Mouse (Mus musculus) adrenal gland, postnatal 4 days (tissue): ENCODE measurements around the gene Atad3a. TPM values are rescaled to one million over a fixed set of nuclear protein-coding genes. Genes with fewer than 3 reads are reported as not detected.
"Not testable (repeated sequence)": the region's sequence is repeated elsewhere in the genome, so short reads cannot be mapped to it uniquely, and the experiment has no call there.

Experiments used
- DNase-seq, 2 experiments: peaks; one replicate each; pipeline ENCODE4 v3.0.0; 2021 to 2022; ENCODE audit warnings: low spot score in 2 of 2, mixed read lengths in 2 of 2
- long read RNA-seq, 2 experiments: library from polyadenylated mRNA; stranded (forward); transcript quantifications; one replicate each; pipeline ENCODE4 v2.0.0; 2021
- total RNA-seq, 2 experiments: library from RNA; stranded (reverse); gene quantifications; 2 replicates each; pipeline ENCODE4 v1.2.3; 2021

The Atad3a gene
- total RNA-seq, result 100 to 1,000 TPM in 1 of 2 experiments, 10 to 100 TPM in 1; 99.1 to 102 TPM
- long read RNA-seq, experiment 1, transcript Atad3a-201 (16 exons, 2,413 nt), result major isoform, 88 of 121 reads
- long read RNA-seq, experiment 1, partial matches to known transcripts, result 7 of 121 reads
- long read RNA-seq, experiment 1, other reads (novel, unspliced or antisense), result 23 of 121 reads
- long read RNA-seq, experiment 2, transcript Atad3a-201 (16 exons, 2,413 nt), result major isoform, 191 of 238 reads
- long read RNA-seq, experiment 2, partial matches to known transcripts, result 7 of 238 reads
- long read RNA-seq, experiment 2, other reads (novel, unspliced or antisense), result 38 of 238 reads

- peak; percentile 95 for DNase-seq
Observed at GRCm38 (mm10) chr4:155760613-155761355, at the start of gene Atad3a. Atad3a (minus strand) TSS chr4:155761093.

GRCm38 (mm10) chr4:155807841-155808240 lies 46.9 kb upstream of the Atad3a start:
- no peak for DNase-seq

- peak; percentile 92 for DNase-seq
Observed at GRCm38 (mm10) chr4:155803340-155804041, 42.6 kb upstream of the Atad3a start.

- DNase-seq, result no peak
Observed at GRCm38 (mm10) chr4:155802741-155803339, 41.9 kb upstream of the Atad3a start, which contains the start of gene Mrpl20. Mrpl20 (plus strand) TSS chr4:155802878.

GRCm38 (mm10) chr4:155802075-155802474 lies 41.2 kb upstream of the Atad3a start:
- DNase-seq, result no peak

- DNase-seq, result no peak
Observed at GRCm38 (mm10) chr4:155793730-155794129, 32.8 kb upstream of the Atad3a start.

GRCm38 (mm10) chr4:155791240-155791933 lies 30.5 kb upstream of the Atad3a start:
- no peak for DNase-seq

GRCm38 (mm10) chr4:155790650-155791161 lies 29.8 kb upstream of the Atad3a start:
- no peak for DNase-seq

GRCm38 (mm10) chr4:155790021-155790489 lies 29.2 kb upstream of the Atad3a start, which contains the start of gene Ankrd65:
Ankrd65 (plus strand) TSS chr4:155790439.
- no peak for DNase-seq

- DNase-seq, result not testable (repeated sequence)
Observed at GRCm38 (mm10) chr4:155788833-155789232, 27.9 kb upstream of the Atad3a start.

GRCm38 (mm10) chr4:155788300-155788699 lies 27.4 kb upstream of the Atad3a start:
- no peak for DNase-seq

- no peak for DNase-seq
Observed at GRCm38 (mm10) chr4:155785819-155786218, 24.9 kb upstream of the Atad3a start, which contains the start of gene Tmem88b. Tmem88b (minus strand) TSS chr4:155785874.

- DNase-seq, result no peak
Observed at GRCm38 (mm10) chr4:155785246-155785645, 24.4 kb upstream of the Atad3a start.

- peak; percentile 46 to 51 for DNase-seq
Observed at GRCm38 (mm10) chr4:155784081-155784701, 23.3 kb upstream of the Atad3a start.

- DNase-seq, result no peak
Observed at GRCm38 (mm10) chr4:155783486-155784080, 22.7 kb upstream of the Atad3a start.

- no peak for DNase-seq
Observed at GRCm38 (mm10) chr4:155780895-155781294, 20.0 kb upstream of the Atad3a start.

- no peak for DNase-seq
Observed at GRCm38 (mm10) chr4:155779498-155779897, 18.6 kb upstream of the Atad3a start.

- DNase-seq, result no peak
Observed at GRCm38 (mm10) chr4:155777816-155778215, 16.9 kb upstream of the Atad3a start.

- DNase-seq, result no peak
Observed at GRCm38 (mm10) chr4:155776704-155777335, 15.9 kb upstream of the Atad3a start.
